11 mouse cellular contexts compared by ENCODE assay signal in genomic region chr10:120128601-120129277, GRCm38 (mm10). TPM values are rescaled to one million over a fixed set of nuclear protein-coding genes. Genes with fewer than 3 reads are reported as not detected.
DNase-seq lines count a peak whose midpoint lies in the region; ATAC-seq lines count a peak whose summit lies in the region.
"Had no signal": no experiment of that assay in that cellular context is flagged by ENCODE, and none has a peak within 500 bp of the region (broad histone marks: within the 10 kb centered on the region; RNA-seq: fewer than 3 reads in every experiment).

No protein-coding gene starts in this region.

- WGBS in midbrain, embryonic 11.5 days, result 64% methylated on average over 13 of the region's 13 CpGs
- 61% methylated on average over 13 of the region's 13 CpGs for WGBS in midbrain, embryonic 10.5 days
- WGBS in hindbrain, embryonic 15.5 days, result 40% methylated on average over 13 of the region's 13 CpGs
- WGBS in kidney, embryonic 16.5 days, result 25% methylated on average over 13 of the region's 13 CpGs
- 34% methylated on average over 13 of the region's 13 CpGs for WGBS in neural tube, embryonic 13.5 days

- ATAC-seq in midbrain, embryonic 11.5 days (ENCODE audit: low FRiP score), result no peak
- ATAC-seq in hindbrain, embryonic 15.5 days (ENCODE audit: low FRiP score, low read depth), result no peak
- 0 out of 2 replicates have a peak, but pooled peaks have one; percentile 67 for ATAC-seq in kidney, embryonic 16.5 days (ENCODE audit: low FRiP score, low TSS enrichment)
- ATAC-seq in neural tube, embryonic 13.5 days (ENCODE audit: low read depth), result no peak
- no peak for ATAC-seq in monocyte, adult 5-6 weeks (replicated peaks; ENCODE audit: insufficient number of reproducible peaks, low FRiP score, low TSS enrichment, poor library complexity, severe bottlenecking)

- no peaks in the 10 kb centered on the region for H3K9me3 ChIP-seq in midbrain, embryonic 11.5 days (ENCODE audit: control insufficient read depth, low read length)
- H3K9me3 ChIP-seq in midbrain, embryonic 10.5 days (replicated peaks), result no peaks in the 10 kb centered on the region
- no peaks in the 10 kb centered on the region for H3K9me3 ChIP-seq in hindbrain, embryonic 15.5 days
- no peaks in the 10 kb centered on the region for H3K9me3 ChIP-seq in kidney, embryonic 16.5 days (ENCODE audit: low read length)
- no peaks in the 10 kb centered on the region for H3K9me3 ChIP-seq in neural tube, embryonic 13.5 days

- H3K9ac ChIP-seq in midbrain, embryonic 11.5 days (ENCODE audit: low read length), result no peak overlapping the region
- no peak overlapping the region for H3K9ac ChIP-seq in hindbrain, embryonic 15.5 days
- 0 out of 2 replicates have a peak overlapping the region, but pooled peaks have one; percentile 25 for H3K9ac ChIP-seq in kidney, embryonic 16.5 days (replicated peaks; ENCODE audit: low read length)
- H3K9ac ChIP-seq in neural tube, embryonic 13.5 days, result no peak overlapping the region

- DNase-seq in midbrain, embryonic 11.5 days (ENCODE audit: low spot score, missing footprints), result peak; percentile 75
- DNase-seq in midbrain, embryonic 10.5 days (ENCODE audit: low spot score), result no peak
- no peak for DNase-seq in gastrocnemius, adult 18-20 months (ENCODE audit: low spot score)
- no peak for DNase-seq in thymus, postnatal 10 days (ENCODE audit: low spot score in 2 of 2)
- DNase-seq: adrenal gland, adult 8-10 months; cerebellum, postnatal 25 days; lung, postnatal 14 days had no signal

- H3K4me2 ChIP-seq in midbrain, embryonic 11.5 days, result no peak overlapping the region
- peak overlapping the region; percentile 40 for H3K4me2 ChIP-seq in hindbrain, embryonic 15.5 days
- peak overlapping the region; percentile 45 for H3K4me2 ChIP-seq in kidney, embryonic 16.5 days (replicated peaks; ENCODE audit: low read depth, low read length)
- peak overlapping the region; percentile 26 for H3K4me2 ChIP-seq in neural tube, embryonic 13.5 days

- H3K36me3 ChIP-seq in midbrain, embryonic 11.5 days (ENCODE audit: control insufficient read depth, insufficient read depth, low read length), result no peaks in the 10 kb centered on the region
- no peaks in the 10 kb centered on the region for H3K36me3 ChIP-seq in midbrain, embryonic 10.5 days
- no peaks in the 10 kb centered on the region for H3K36me3 ChIP-seq in hindbrain, embryonic 15.5 days
- H3K36me3 ChIP-seq in kidney, embryonic 16.5 days (ENCODE audit: insufficient read depth, low read length), result no peaks in the 10 kb centered on the region
- no peaks in the 10 kb centered on the region for H3K36me3 ChIP-seq in neural tube, embryonic 13.5 days

- H3K27me3 ChIP-seq in midbrain, embryonic 11.5 days (ENCODE audit: control insufficient read depth, insufficient read depth, low read length), result no peaks in the 10 kb centered on the region
- H3K27me3 ChIP-seq in midbrain, embryonic 10.5 days (ENCODE audit: low read depth, poor library complexity, severe bottlenecking), result no peaks in the 10 kb centered on the region
- no peaks in the 10 kb centered on the region for H3K27me3 ChIP-seq in hindbrain, embryonic 15.5 days
- peaks cover 3% of the 10 kb centered on the region; the same call in 1 of the 2 replicates for H3K27me3 ChIP-seq in kidney, embryonic 16.5 days (ENCODE audit: insufficient read depth, low read length)
- H3K27me3 ChIP-seq in neural tube, embryonic 13.5 days, result no peaks in the 10 kb centered on the region

- no peak overlapping the region for H3K4me3 ChIP-seq in midbrain, embryonic 11.5 days (ENCODE audit: low read depth, low read length)
- no peak overlapping the region for H3K4me3 ChIP-seq in midbrain, embryonic 10.5 days
- 0 out of 2 replicates have a peak overlapping the region, but pooled peaks have one; percentile 12 for H3K4me3 ChIP-seq in hindbrain, embryonic 15.5 days
- peak overlapping the region; percentile 24; the same call in 1 of the 2 replicates for H3K4me3 ChIP-seq in kidney, embryonic 16.5 days (ENCODE audit: low read length)
- H3K4me3 ChIP-seq in neural tube, embryonic 13.5 days, result no peak overlapping the region

- H3K4me1 ChIP-seq in midbrain, embryonic 11.5 days (ENCODE audit: control insufficient read depth, insufficient read depth, low read length), result no peaks in the 10 kb centered on the region
- H3K4me1 ChIP-seq in midbrain, embryonic 10.5 days, result no peaks in the 10 kb centered on the region
- H3K4me1 ChIP-seq in hindbrain, embryonic 15.5 days (replicated peaks), result 0 out of 2 replicates have a peak, but pooled peaks cover 5% of the 10 kb centered on the region
- 0 out of 2 replicates have a peak, but pooled peaks cover 4% of the 10 kb centered on the region for H3K4me1 ChIP-seq in kidney, embryonic 16.5 days (ENCODE audit: insufficient read depth, low read length)
- peaks cover 9% of the 10 kb centered on the region; the same call in 1 of the 2 replicates for H3K4me1 ChIP-seq in neural tube, embryonic 13.5 days (replicated peaks)

- H3K27ac ChIP-seq in midbrain, embryonic 11.5 days (ENCODE audit: low read depth, low read length), result no peak overlapping the region
- no peak overlapping the region for H3K27ac ChIP-seq in midbrain, embryonic 10.5 days (replicated peaks)
- H3K27ac ChIP-seq in hindbrain, embryonic 15.5 days (replicated peaks), result no peak overlapping the region
- no peak overlapping the region for H3K27ac ChIP-seq in kidney, embryonic 16.5 days (ENCODE audit: low read length)
- no peak overlapping the region for H3K27ac ChIP-seq in neural tube, embryonic 13.5 days (replicated peaks)

RNA-seq across cellular contexts. Expression of gene Helb, which starts 16.0 kb away (rescaled TPM):
- polyA plus RNA-seq in midbrain, embryonic 11.5 days (2014; fragmentation: Nextera tagmentation; extraction: Ambion mirVana), result 3.7 and 4.2 TPM in 2 replicates
- polyA plus RNA-seq in midbrain, embryonic 10.5 days (2016; fragmentation: Nextera tagmentation; extraction: Ambion mirVana), result 5.2 and 6.1 TPM in 2 replicates
- 2.0 and 2.6 TPM in 2 replicates for polyA plus RNA-seq in hindbrain, embryonic 15.5 days (2015; fragmentation: Nextera tagmentation; extraction: Ambion mirVana)
- 4.7 and 6.0 TPM in 2 replicates for polyA plus RNA-seq in kidney, embryonic 16.5 days (2015; fragmentation: Nextera tagmentation; extraction: Ambion mirVana)
- polyA plus RNA-seq in neural tube, embryonic 13.5 days (2015; fragmentation: Nextera tagmentation; extraction: Ambion mirVana), result 3.0 and 3.8 TPM in 2 replicates
- 1 to 10 TPM; 5.0 to 6.8 TPM for total RNA-seq in gastrocnemius, adult 18-20 months (2021)
- total RNA-seq in monocyte, adult 5-6 weeks (2017), result 36.8 to 41.4 TPM (median 40.0 TPM) in 3 replicates

Comparison
In these comparisons a context has a peak if more than half of its experiments do, and no peak if none do; other contexts are left out.
1. H3K4me3 ChIP-seq: peak in hindbrain, embryonic 15.5 days (single experiment) and kidney, embryonic 16.5 days (single experiment); none in midbrain, embryonic 11.5 days (single experiment), midbrain, embryonic 10.5 days (single experiment) and neural tube, embryonic 13.5 days (single experiment).